Mouse (Mus musculus): ENCODE measurements around the gene Fbxl17.

- TF ChIP-seq GABPA (IDR thresholded peaks at IDR 0.05; ENCODE audit: low read depth, low read length) (no peak), MEF2A (IDR thresholded peaks at IDR 0.05; ENCODE audit: extremely low read depth, insufficient replicate concordance, low read depth, low read length, poor library complexity, severe bottlenecking) (no peak), CTCF (IDR thresholded peaks at IDR 0.05 in 2 of 3, conservative IDR thresholded peaks at IDR 0.05 in 1 of 3; ENCODE audit: control insufficient read depth in 1 of 3, insufficient read depth in 1 of 3, low read depth in 2 of 3, low read length in 3 of 3, poor library complexity in 1 of 3, severe bottlenecking in 1 of 3) (peak; percentile 15 to 64 (median 17); a peak in 4 of 6 replicates), EP300 (IDR thresholded peaks at IDR 0.05; ENCODE audit: low read depth in 1 of 2, low read length in 2 of 2) (no peak), MAX (IDR thresholded peaks at IDR 0.05; ENCODE audit: low read length) (no peak), NRF1 (IDR thresholded peaks at IDR 0.05; ENCODE audit: insufficient read depth, low read depth, low read length, poor library complexity, severe bottlenecking) (no peak), POLR2A (IDR thresholded peaks at IDR 0.05; ENCODE audit: control insufficient read depth in 1 of 2, insufficient read depth in 1 of 2, low read depth in 1 of 2, low read length in 2 of 2, poor library complexity in 1 of 2) (no peak)
Measured at GRCm38 (mm10) chr17:63434081-63434480, 65.7 kb downstream of the Fbxl17 start.

Measured in MEL (cell line).